Mouse (Mus musculus): ENCODE results near the gene Sstr5.
A peak's percentile ranks its signal among the peaks of the same experiment; 100 is the strongest.

Sstr5 gene

DNA sequence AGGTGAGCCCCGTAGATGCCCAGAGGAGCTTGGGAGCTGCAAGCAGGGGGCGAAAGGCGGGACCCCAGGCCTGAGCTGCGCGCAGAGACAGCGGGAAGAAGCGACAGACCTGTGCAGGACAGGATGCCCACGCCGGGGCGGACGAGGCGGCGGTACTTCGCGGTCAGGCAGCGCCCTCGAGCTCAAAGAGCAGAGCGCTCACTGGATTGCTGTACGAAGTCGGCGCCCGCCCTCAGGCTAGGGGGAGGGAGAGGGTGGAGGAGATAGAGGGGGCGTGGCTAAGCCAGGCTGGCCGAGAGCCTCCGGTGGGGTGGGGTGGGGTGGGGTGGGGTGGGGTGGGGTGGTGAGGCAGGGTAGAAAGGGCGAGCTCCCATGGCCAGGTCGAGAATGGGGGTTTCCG is at the start of gene Sstr5:
TSS of gene Sstr5 (minus strand) at position 276 of the 400 bp plus-strand sequence.
- DNase-seq (ENCODE audit: extremely low spot score, low spot score): peak; percentile 40

- DNase-seq (ENCODE audit: extremely low spot score, low spot score): no peak
Measured at GRCm38 (mm10) chr17:25541768-25542167, 44.7 kb upstream of the Sstr5 start.

DNA sequence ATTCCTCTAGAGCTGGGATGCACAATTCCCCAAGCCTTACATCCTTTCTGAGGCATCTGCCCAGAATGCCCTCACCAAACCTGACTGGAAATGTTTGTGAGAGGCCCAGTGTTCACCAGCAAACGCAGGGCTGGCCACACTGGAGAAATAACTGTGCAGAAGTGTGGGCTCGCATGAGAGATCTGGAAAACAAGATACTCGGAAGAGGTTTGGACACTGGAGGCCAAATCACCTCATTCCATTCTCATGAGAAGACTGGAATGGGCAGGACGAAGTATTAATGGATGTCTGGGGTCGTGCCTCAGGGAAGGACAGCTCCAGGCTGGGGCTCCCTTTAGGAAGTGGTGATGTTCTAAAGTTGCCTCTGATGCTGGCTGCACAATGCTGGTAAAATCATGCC is 43.6 kb upstream of the Sstr5 start:
- no peak for DNase-seq (ENCODE audit: extremely low spot score, low spot score)

DNA sequence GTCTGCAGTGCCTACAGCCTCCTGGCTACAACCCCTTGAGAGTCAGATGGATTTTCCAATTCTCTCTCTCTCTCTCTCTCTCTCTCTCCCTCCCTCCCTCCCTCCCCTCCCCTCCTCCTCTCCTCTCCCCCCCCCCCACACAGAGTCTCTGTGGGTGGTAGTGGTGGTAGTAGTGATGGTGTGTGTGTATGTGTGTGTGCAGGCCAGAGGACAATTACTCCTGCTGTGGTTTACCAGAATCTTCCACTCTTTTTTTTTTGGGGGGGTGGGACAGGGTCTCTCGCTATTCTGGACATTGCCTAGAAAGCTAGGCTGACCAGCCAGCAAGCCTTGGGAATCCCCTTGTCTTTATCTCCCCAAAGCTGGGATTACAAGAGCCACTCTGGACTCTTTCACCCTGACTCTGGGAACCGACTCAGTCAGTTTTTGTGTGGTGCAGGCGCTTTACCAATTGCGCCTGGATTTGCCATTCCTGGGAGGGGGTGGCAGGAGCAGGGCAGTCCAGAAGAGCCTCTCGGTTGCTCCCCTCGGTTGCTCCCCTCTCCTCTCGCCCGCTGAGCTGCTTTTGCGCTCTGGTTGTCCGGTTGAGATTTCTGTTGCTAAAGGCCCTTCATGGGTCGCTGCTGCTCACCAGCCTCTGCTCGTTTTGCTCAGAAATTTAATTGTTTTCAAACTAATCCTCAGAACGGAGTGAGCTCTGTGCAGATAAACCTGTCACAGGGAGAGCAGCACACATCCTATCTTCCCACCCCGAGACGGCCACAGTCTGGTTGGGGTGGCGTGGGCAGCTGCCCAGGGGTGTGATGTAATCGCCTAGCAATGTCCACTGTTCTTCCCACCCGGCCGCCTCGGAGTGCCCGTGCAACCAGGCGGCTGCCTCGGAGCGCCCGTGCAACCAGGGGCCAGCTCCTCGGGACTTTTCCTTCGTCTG is 42.1 kb upstream of the Sstr5 start:
- DNase-seq (ENCODE audit: extremely low spot score, low spot score): no peak

GRCm38 (mm10) chr17:25530357-25531022 is 33.4 kb upstream of the Sstr5 start:
- no peak for DNase-seq (ENCODE audit: extremely low spot score, low spot score)

DNA sequence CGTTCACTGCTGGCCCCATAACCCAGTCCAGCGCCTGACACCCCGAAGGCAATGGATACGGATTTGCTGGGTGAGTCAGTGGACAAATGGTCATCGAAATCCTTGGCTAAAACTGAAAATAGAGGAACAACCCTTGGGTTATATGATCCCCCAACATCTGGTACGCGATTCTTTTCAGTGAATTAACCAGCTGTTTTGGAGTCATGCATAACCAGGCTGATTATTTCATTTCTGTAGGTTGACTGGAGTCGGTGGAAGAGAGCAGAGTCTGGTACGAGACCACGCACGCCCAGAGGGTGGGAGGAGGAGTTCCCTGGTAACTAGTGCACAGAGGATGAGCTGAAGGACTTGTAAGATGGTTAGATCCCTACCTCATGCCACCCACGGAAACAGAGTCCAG is 25.0 kb upstream of the Sstr5 start:
- no peak for DNase-seq (ENCODE audit: extremely low spot score, low spot score)

DNA sequence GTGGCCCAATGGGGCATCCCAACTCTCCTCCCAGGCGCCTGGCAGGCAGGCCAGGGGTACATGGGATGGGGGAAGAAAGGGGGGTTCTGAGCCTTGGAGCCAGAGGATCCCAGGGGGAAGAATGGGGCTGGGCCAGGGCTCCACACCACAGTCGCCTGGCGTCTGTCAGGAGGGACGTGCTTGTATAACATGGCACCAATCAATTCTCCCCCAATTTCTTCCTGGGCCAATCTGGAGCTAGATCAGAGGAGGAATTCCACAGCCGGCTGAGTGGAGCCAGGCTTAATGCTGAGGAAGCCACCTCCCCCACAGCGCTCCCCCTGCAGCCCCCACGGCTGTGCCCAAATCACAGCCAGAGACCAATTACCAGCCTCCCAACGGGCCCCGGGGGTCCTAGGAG is 23.4 kb upstream of the Sstr5 start:
- DNase-seq (ENCODE audit: extremely low spot score, low spot score): no peak

DNA sequence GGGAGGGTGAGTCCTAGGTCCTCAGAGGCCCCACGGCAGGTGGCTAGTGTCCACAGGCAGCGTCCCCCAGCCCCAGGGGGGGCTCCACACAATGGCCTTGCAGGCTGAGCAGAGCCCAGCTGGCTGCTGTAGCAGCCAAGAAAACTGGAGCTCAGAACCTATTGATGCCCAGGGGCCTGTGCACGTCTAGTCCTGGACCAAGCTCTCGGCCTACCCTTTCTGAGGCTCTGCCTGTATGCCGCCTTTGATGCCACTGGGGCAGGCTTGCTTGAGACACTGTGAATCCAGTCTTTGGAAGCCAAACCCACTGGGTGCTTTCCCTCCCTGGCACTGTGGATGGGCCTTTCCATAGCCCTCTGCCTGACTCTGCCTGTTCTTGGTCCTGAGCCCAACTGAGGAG is 22.4 kb upstream of the Sstr5 start:
- no peak for DNase-seq (ENCODE audit: extremely low spot score, low spot score)

- DNase-seq (ENCODE audit: extremely low spot score, low spot score): no peak
Measured at GRCm38 (mm10) chr17:25518144-25518543, 21.1 kb upstream of the Sstr5 start.

GRCm38 (mm10) chr17:25516315-25516714 is 19.2 kb upstream of the Sstr5 start:
- peak; percentile 15 for DNase-seq (ENCODE audit: extremely low spot score, low spot score)

DNA sequence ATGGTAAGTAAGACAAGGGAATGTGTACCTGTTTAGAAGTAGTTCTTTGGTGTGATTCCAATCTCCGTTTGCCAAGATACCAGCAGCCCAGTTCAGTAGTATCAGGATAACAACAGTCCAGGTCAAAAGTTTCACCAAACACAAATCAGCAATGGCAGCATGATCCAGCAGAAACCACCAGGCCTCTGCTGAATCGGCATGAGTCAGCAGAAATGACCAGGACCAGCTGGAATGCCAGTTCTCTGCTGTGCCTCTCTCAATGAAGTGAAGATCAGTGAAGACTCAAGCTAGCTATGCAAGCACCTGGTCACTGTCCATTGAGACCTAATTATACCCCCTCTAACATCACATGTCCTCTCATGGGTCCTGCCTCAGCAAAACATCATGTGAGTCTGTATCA is 17.0 kb upstream of the Sstr5 start:
- no peak for DNase-seq (ENCODE audit: extremely low spot score, low spot score)

GRCm38 (mm10) chr17:25511876-25512275 is 14.8 kb upstream of the Sstr5 start:
- no peak for DNase-seq (ENCODE audit: extremely low spot score, low spot score)

DNA sequence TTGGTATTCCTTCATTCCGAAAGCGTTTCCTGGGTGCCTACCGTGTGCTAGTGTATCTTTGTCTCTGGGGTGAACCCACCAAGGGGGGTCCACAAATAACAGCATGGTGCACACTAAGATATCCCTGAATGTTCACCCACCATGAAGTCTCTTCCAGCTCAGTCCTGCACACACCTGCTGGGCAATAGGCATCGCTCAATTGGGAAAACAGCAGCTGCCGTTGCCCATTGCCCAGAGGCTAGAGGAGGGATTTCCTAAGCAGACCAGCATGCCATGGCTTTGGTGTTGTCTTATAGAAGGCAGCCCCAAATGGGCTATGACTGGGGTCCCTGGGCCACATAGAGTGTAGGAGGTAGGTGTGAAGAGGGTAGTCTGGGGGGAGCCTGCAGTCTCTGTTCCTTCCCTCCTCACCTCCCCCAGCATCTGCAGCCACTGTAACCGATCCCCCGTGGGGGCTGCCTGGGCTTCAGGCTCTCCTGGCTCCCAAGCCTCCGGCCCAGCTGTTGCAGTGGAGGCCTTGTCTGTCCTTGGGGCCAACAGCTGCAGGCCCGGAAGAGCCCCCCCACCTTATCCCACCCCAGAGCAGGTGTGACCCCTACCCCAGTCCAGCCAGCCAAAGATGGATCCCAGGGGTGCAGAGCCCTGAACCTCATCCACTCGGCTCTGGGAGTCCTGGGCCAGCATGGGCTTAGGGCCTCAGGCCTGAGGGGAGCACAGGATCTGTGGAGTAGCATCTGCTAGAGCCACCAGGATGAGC is 13.2 kb upstream of the Sstr5 start:
- DNase-seq (ENCODE audit: extremely low spot score, low spot score): no peak

GRCm38 (mm10) chr17:25508860-25509577 is 11.9 kb upstream of the Sstr5 start:
- DNase-seq (ENCODE audit: extremely low spot score, low spot score): peak; percentile 71

DNA sequence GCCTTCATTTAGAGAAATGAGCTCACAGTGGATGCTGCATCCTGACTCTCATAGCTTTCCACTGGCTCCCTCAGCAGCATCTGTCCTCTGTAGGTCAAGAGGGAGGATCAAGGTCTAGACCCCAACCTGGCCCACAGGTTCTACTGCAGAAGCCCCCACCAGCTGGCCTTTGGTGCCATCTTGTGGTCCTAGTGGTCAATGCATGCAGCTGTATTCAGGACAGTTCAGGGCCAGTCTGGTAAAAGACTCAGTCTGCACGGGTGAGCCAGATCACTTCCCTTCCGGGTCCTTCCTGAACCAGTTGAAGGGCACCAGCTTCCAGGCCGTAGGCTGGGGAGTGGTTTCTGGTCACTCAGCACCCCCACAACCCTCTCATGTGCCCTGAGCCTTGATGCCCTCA is 10.7 kb upstream of the Sstr5 start:
- DNase-seq (ENCODE audit: extremely low spot score, low spot score): peak; percentile 75

- DNase-seq (ENCODE audit: extremely low spot score, low spot score): no peak
Measured at GRCm38 (mm10) chr17:25502599-25502998, 5.5 kb upstream of the Sstr5 start.

DNA sequence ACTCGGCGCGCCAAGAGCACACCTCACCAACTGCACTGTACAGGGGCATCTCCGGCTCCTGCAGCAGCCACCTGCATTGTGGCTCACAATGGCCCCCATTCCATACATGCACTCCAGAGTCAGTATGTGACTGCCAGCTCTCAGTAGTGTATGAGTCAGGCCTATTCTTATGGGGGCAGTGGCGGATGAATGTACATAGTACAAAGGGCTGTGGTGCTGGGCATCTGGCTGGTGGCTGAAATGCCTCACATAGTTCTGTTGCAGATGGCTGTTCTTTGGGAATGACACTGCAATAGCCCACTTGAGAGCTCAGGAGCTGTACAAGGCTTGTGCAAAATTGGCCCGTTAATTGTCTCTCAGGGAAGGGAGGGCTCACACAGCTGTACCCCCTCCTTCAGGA is 15.0 kb downstream of the Sstr5 start:
- DNase-seq (ENCODE audit: extremely low spot score, low spot score): no peak

GRCm38 (mm10) chr17:25480820-25481219 is 16.3 kb downstream of the Sstr5 start:
- no peak for DNase-seq (ENCODE audit: extremely low spot score, low spot score)

DNA sequence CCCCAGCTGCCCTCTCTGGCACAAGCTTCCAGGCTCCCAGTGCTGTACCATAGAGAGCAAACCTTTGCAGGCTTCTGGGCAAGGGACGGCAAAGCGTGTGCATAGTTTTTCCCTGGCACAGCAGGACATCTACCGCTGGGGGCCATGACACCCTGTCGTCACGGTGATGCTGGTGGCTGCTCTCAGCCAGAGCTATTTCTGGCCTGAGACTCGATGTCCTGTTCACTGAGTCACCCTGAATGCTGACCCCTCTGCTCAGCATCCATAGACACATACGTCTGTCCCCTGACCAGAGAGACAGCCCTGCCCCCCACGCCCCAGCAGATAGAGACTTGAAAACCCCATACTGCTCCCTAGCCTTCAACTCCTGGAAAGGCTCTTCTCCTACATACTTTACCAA is 16.9 kb downstream of the Sstr5 start:
- DNase-seq (ENCODE audit: extremely low spot score, low spot score): no peak

DNA sequence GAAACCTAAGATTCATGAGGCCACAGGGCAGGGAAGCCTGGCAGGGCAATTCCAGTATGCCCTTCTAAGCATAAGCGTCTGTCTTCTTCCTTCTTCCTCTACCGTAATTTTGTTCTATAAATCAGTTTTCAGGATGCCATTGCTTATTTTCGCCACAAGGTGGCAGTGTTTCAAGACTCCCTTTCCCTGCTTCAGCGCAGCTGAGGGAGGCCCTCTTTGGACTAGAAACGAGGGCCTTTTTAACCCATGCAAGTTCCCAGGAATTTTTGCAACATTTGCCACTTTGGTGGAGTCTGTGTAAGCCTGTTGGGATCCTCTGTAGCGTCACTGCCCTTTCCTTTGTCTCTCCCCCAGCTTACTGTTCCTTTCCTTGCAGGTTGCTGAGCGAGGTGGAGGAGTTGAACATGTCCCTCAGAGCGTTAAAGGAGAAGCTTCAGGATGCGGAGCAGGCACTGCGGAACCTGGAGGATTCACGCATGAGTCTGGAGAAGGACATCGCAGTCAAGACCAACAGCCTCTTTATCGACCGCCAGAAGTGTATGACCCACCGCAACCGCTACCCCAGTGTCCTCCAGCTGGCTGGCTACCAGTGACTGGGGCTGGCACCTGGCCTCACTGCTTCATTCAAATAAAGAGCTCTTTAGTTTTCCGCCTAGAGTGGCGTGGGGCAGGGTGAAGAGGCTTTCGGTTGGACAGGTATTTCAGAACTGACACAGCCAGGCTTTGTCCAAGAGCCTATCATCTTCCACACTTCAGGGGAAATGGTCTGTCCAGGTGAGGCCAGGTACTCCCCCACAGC is 20.9 kb downstream of the Sstr5 start:
- peak; percentile 54 for DNase-seq (ENCODE audit: extremely low spot score, low spot score)
